Comparison of ENCODE assay signal across 7 mouse cellular contexts in the genomic region with DNA sequence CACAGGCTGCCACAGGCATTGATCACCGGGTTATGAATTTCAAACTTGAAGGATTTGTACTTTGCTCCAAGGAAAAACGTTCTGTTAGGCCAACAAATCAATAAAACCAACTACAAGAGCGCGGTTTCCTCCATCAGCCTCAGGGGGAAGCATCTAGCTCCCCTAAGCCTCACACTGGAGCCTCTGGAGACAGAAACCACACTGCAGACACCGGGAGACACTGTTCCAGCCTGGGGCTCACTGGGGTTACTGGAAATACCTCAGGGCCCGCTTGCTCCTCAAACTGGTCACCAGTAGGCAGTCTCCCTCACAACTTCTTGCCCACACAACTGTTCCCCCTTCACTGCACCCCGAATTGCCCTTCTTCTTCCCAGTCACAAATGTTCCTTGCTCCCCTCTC. TPM values are rescaled to one million over a fixed set of nuclear protein-coding genes. Genes with fewer than 3 reads are reported as not detected.
DNase-seq lines count a peak whose midpoint lies in the region; ATAC-seq and TF ChIP-seq lines count a peak whose summit lies in the region.

No protein-coding gene starts in this region.

- peak overlapping the region; percentile 94 for H3K4me2 ChIP-seq in lung, postnatal 0 days (replicated peaks; ENCODE audit: low read depth, low read length)
- H3K4me2 ChIP-seq in embryonic facial prominence, embryonic 15.5 days (replicated peaks) = peak overlapping the region; percentile 90
- H3K4me2 ChIP-seq in limb, embryonic 11.5 days (ENCODE audit: low read depth, severe bottlenecking) = peak overlapping the region; percentile 69
- peak overlapping the region; percentile 94 for H3K4me2 ChIP-seq in stomach, embryonic 14.5 days (replicated peaks; ENCODE audit: low read depth, low read length)

- H3K9me3 ChIP-seq in lung, postnatal 0 days (ENCODE audit: low read length) = no peaks in the 10 kb centered on the region
- no peaks in the 10 kb centered on the region for H3K9me3 ChIP-seq in embryonic facial prominence, embryonic 15.5 days (replicated peaks)
- H3K9me3 ChIP-seq in limb, embryonic 11.5 days (ENCODE audit: control insufficient read depth, low read length) = no peaks in the 10 kb centered on the region
- no peaks in the 10 kb centered on the region for H3K9me3 ChIP-seq in stomach, embryonic 14.5 days (ENCODE audit: control insufficient read depth, low read depth, low read length)

- H3K4me3 ChIP-seq in lung, postnatal 0 days (ENCODE audit: low read depth, low read length) = peak overlapping the region; percentile 54; the same call in 1 of the 2 replicates
- peak overlapping the region; percentile 60 for H3K4me3 ChIP-seq in embryonic facial prominence, embryonic 15.5 days (replicated peaks)
- peak overlapping the region; percentile 27 for H3K4me3 ChIP-seq in limb, embryonic 11.5 days (ENCODE audit: low read depth, low read length)
- H3K4me3 ChIP-seq in stomach, embryonic 14.5 days (ENCODE audit: low read depth, low read length) = peak overlapping the region; percentile 51

- ATAC-seq in lung, postnatal 0 days = peak; percentile 5; the same call in 1 of the 2 replicates
- ATAC-seq in embryonic facial prominence, embryonic 15.5 days (ENCODE audit: insufficient number of reproducible peaks, low FRiP score, low TSS enrichment, low read depth) = no peak
- ATAC-seq in limb, embryonic 11.5 days (ENCODE audit: insufficient number of reproducible peaks, low FRiP score, low TSS enrichment, low read depth) = no peak
- ATAC-seq in stomach, embryonic 14.5 days (ENCODE audit: insufficient number of reproducible peaks, insufficient read depth, low FRiP score, low read depth) = no peak

- no peak for TF ChIP-seq CTCF in lung, postnatal 0 days (IDR thresholded peaks at IDR 0.05)

- DNase-seq in lung, postnatal 0 days (ENCODE audit: low spot score) = no peak
- DNase-seq in lung, adult 18-20 months = no peak
- DNase-seq in limb, embryonic 11.5 days (ENCODE audit: low spot score) = peak; percentile 66
- DNase-seq in left cerebral cortex, postnatal 4 days = no peak
- DNase-seq in cerebellum, adult 9-10 months = no peak

- no peaks in the 10 kb centered on the region for H3K27me3 ChIP-seq in lung, postnatal 0 days (replicated peaks; ENCODE audit: insufficient read depth, low read length)
- H3K27me3 ChIP-seq in embryonic facial prominence, embryonic 15.5 days = no peaks in the 10 kb centered on the region
- no peaks in the 10 kb centered on the region for H3K27me3 ChIP-seq in limb, embryonic 11.5 days (ENCODE audit: control insufficient read depth, insufficient read depth, low read length)
- H3K27me3 ChIP-seq in stomach, embryonic 14.5 days (ENCODE audit: control insufficient read depth, insufficient read depth, low read length) = no peaks in the 10 kb centered on the region

- intact Hi-C loops in left cerebral cortex, postnatal 4 days (cut with DNase I) = no loop called here

- 0 out of 2 replicates have a peak, but pooled peaks cover 3% of the 10 kb centered on the region for H3K4me1 ChIP-seq in lung, postnatal 0 days (ENCODE audit: insufficient read depth, low read depth, low read length)
- peaks cover 16% of the 10 kb centered on the region for H3K4me1 ChIP-seq in embryonic facial prominence, embryonic 15.5 days
- no peaks in the 10 kb centered on the region; the same call in 1 of the 2 replicates for H3K4me1 ChIP-seq in limb, embryonic 11.5 days (ENCODE audit: control insufficient read depth, insufficient read depth, low read length)
- H3K4me1 ChIP-seq in stomach, embryonic 14.5 days (ENCODE audit: control insufficient read depth, insufficient read depth, low read length) = 0 out of 2 replicates have a peak, but pooled peaks cover 3% of the 10 kb centered on the region

- peak overlapping the region; percentile 1; the same call in 1 of the 2 replicates for H3K27ac ChIP-seq in lung, postnatal 0 days (ENCODE audit: low read length)
- H3K27ac ChIP-seq in embryonic facial prominence, embryonic 15.5 days (replicated peaks) = peak overlapping the region; percentile 92
- peak overlapping the region; percentile 63 for H3K27ac ChIP-seq in limb, embryonic 11.5 days (replicated peaks; ENCODE audit: low read depth, low read length)
- peak overlapping the region; percentile 93 for H3K27ac ChIP-seq in stomach, embryonic 14.5 days (ENCODE audit: low read length)

- H3K9ac ChIP-seq in lung, postnatal 0 days (replicated peaks; ENCODE audit: low read depth) = peak overlapping the region; percentile 52; the same call in 1 of the 2 replicates
- H3K9ac ChIP-seq in embryonic facial prominence, embryonic 15.5 days = 0 out of 2 replicates have a peak overlapping the region, but pooled peaks have one; percentile 48
- peak overlapping the region; percentile 62 for H3K9ac ChIP-seq in limb, embryonic 11.5 days (ENCODE audit: low read length)
- H3K9ac ChIP-seq in stomach, embryonic 14.5 days (replicated peaks; ENCODE audit: low read depth, low read length) = 0 out of 2 replicates have a peak overlapping the region, but pooled peaks have one; percentile 50

- 22% methylated on average over 7 of the region's 7 CpGs for WGBS in lung, postnatal 0 days
- WGBS in embryonic facial prominence, embryonic 15.5 days = 13% methylated on average over 7 of the region's 7 CpGs
- WGBS in limb, embryonic 11.5 days = 9% methylated on average over 7 of the region's 7 CpGs
- 12% methylated on average over 7 of the region's 7 CpGs for WGBS in stomach, embryonic 14.5 days

- H3K36me3 ChIP-seq in lung, postnatal 0 days (ENCODE audit: insufficient read depth, low read length) = no peaks in the 10 kb centered on the region
- no peaks in the 10 kb centered on the region for H3K36me3 ChIP-seq in embryonic facial prominence, embryonic 15.5 days
- no peaks in the 10 kb centered on the region for H3K36me3 ChIP-seq in limb, embryonic 11.5 days (ENCODE audit: control insufficient read depth, insufficient read depth, low read length)
- no peaks in the 10 kb centered on the region for H3K36me3 ChIP-seq in stomach, embryonic 14.5 days (ENCODE audit: control insufficient read depth, insufficient read depth, low read length)

- TF ChIP-seq EP300 in lung, postnatal 0 days (IDR thresholded peaks at IDR 0.05) = no peak

RNA-seq across cellular contexts. Expression of gene Dnah2, which starts 3.0 kb away (rescaled TPM):
- polyA plus RNA-seq in lung, postnatal 0 days (2015; fragmentation: Nextera tagmentation; extraction: Ambion mirVana) = 1.3 and 2.2 TPM in 2 replicates
- polyA plus RNA-seq in embryonic facial prominence, embryonic 15.5 days (2015; fragmentation: Nextera tagmentation; extraction: Ambion mirVana) = 4.9 and 8.3 TPM in 2 replicates
- 0.87 and 1.4 TPM in 2 replicates for polyA plus RNA-seq in limb, embryonic 11.5 days (2014; fragmentation: Nextera tagmentation; extraction: Ambion mirVana)
- 1.4 and 2.3 TPM in 2 replicates for polyA plus RNA-seq in stomach, embryonic 14.5 days (2014; fragmentation: Nextera tagmentation; extraction: Ambion mirVana)
- total RNA-seq in left cerebral cortex, postnatal 4 days (2021) = 1 to 10 TPM; 9.3 to 9.7 TPM

RNA-seq across cellular contexts. Expression of gene Efnb3, which starts 14.0 kb away (rescaled TPM):
- polyA plus RNA-seq in lung, postnatal 0 days (2015; fragmentation: Nextera tagmentation; extraction: Ambion mirVana) = 0.80 and 1.0 TPM in 2 replicates
- polyA plus RNA-seq in embryonic facial prominence, embryonic 15.5 days (2015; fragmentation: Nextera tagmentation; extraction: Ambion mirVana) = 29.0 and 31.5 TPM in 2 replicates
- polyA plus RNA-seq in limb, embryonic 11.5 days (2014; fragmentation: Nextera tagmentation; extraction: Ambion mirVana) = 12.9 and 14.4 TPM in 2 replicates
- polyA plus RNA-seq in stomach, embryonic 14.5 days (2014; fragmentation: Nextera tagmentation; extraction: Ambion mirVana) = 5.5 and 5.7 TPM in 2 replicates
- 100 to 1,000 TPM; 180 to 225 TPM for total RNA-seq in left cerebral cortex, postnatal 4 days (2021)

RNA-seq across cellular contexts. Expression of gene Wrap53, which starts 34.1 kb away (rescaled TPM):
- 13.8 and 14.3 TPM in 2 replicates for polyA plus RNA-seq in lung, postnatal 0 days (2015; fragmentation: Nextera tagmentation; extraction: Ambion mirVana)
- polyA plus RNA-seq in embryonic facial prominence, embryonic 15.5 days (2015; fragmentation: Nextera tagmentation; extraction: Ambion mirVana) = 25.0 and 26.5 TPM in 2 replicates
- 45.7 and 46.9 TPM in 2 replicates for polyA plus RNA-seq in limb, embryonic 11.5 days (2014; fragmentation: Nextera tagmentation; extraction: Ambion mirVana)
- 22.1 and 23.1 TPM in 2 replicates for polyA plus RNA-seq in stomach, embryonic 14.5 days (2014; fragmentation: Nextera tagmentation; extraction: Ambion mirVana)
- total RNA-seq in left cerebral cortex, postnatal 4 days (2021) = 1 to 10 TPM; 8.5 to 8.6 TPM

RNA-seq across cellular contexts. Expression of gene Trp53, which starts 34.2 kb away (rescaled TPM):
- 39.8 and 50.6 TPM in 2 replicates for polyA plus RNA-seq in lung, postnatal 0 days (2015; fragmentation: Nextera tagmentation; extraction: Ambion mirVana)
- polyA plus RNA-seq in embryonic facial prominence, embryonic 15.5 days (2015; fragmentation: Nextera tagmentation; extraction: Ambion mirVana) = 134 and 141 TPM in 2 replicates
- 250 and 254 TPM in 2 replicates for polyA plus RNA-seq in limb, embryonic 11.5 days (2014; fragmentation: Nextera tagmentation; extraction: Ambion mirVana)
- 155 and 163 TPM in 2 replicates for polyA plus RNA-seq in stomach, embryonic 14.5 days (2014; fragmentation: Nextera tagmentation; extraction: Ambion mirVana)
- total RNA-seq in left cerebral cortex, postnatal 4 days (2021) = 10 to 100 TPM; 38.0 to 39.1 TPM

RNA-seq across cellular contexts. Expression of gene Atp1b2, which starts 59.8 kb away (rescaled TPM):
- 7.5 and 8.1 TPM in 2 replicates for polyA plus RNA-seq in lung, postnatal 0 days (2015; fragmentation: Nextera tagmentation; extraction: Ambion mirVana)
- 12.4 and 13.4 TPM in 2 replicates for polyA plus RNA-seq in embryonic facial prominence, embryonic 15.5 days (2015; fragmentation: Nextera tagmentation; extraction: Ambion mirVana)
- 4.5 and 4.9 TPM in 2 replicates for polyA plus RNA-seq in limb, embryonic 11.5 days (2014; fragmentation: Nextera tagmentation; extraction: Ambion mirVana)
- polyA plus RNA-seq in stomach, embryonic 14.5 days (2014; fragmentation: Nextera tagmentation; extraction: Ambion mirVana) = 8.8 and 10.0 TPM in 2 replicates
- total RNA-seq in left cerebral cortex, postnatal 4 days (2021) = 100 to 1,000 TPM; 166 to 200 TPM

Comparison
In these comparisons a context has a peak if more than half of its experiments do, and no peak if none do; other contexts are left out.
1. H3K27ac ChIP-seq: peak in every context shown above with its lines; median percentile 93 in stomach, embryonic 14.5 days; 92 in embryonic facial prominence, embryonic 15.5 days; 63 in limb, embryonic 11.5 days; 1 in lung, postnatal 0 days.